Mouse (Mus musculus): Measurements from ENCODE around the gene Adh4. TPM values are rescaled to one million over a fixed set of nuclear protein-coding genes. Genes with fewer than 3 reads are reported as not detected.

Gene Adh4
- polyA plus RNA-seq (2017; shearing (Covaris generic)) = 1.0 TPM

DNA sequence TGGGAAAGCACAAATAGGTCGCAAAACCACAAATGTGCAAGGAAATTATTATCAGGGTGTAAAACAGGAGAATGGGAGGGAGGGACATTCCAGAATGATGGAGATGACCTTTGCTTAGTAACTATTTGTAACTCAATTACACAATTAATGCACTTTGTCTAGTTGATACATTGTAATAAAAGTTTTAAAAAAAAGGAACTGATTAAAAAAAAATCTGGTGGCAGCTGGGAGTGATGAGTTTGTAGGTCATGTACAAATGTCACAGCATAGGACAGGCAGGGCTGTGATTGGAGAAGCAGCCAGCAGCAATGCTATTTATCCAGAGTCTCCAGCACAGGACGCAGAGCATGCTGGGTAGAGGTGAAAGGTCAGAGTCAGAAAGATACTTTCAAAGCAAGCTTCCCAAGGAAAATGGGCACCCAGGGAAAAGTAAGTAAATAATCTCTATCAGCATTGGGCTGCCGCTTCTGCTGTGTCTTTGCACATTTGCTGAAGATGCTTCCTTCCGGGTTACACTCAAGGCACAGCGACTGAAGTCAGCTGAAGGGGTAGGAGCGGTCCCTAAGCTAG, at the start of gene Adh4:
Gene Adh4 (plus strand): TSS at position 346 of the 570 bp plus-strand sequence.

DNA sequence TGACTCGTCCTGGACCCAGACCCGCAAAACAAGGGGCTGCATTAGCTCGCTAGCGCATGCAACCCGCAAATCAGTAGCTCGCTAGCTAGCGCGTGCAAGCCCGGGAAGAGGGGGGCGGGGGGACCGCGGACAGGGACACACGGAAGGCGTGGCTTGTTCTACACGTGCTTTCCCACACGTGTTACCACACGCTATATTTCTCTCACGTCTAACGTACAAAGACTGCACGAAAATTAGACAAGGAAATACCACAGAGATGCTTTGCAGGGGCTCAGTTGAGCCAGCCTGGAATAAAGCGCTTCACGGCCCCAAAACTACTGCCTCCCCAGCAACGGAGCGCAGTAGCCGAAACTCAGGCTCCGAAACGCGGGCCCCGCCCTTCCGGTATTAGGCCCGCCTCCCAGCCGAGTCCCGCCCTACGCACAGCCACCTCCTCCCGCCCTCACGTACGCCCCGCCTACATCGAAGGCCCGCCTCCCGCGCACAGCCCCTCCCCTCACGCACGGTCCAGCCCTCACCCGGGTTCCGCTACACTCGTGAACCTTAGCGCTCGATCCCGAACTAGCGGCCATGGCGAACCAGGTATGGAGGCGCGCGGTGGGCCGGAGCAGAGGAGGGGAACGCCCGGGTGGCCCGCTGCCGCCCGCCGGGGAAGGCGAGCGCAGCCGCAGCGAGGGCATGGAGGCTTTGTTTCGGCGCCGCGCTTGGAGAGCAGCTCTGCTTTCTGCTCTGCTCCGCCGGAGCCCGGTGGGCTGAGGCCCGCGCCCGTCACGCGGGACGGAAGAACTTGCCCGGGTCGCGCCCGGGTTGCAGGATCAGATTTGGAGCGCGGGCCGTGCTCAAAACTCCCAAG, 27.6 kb downstream of the Adh4 start, which contains the start of gene Adh5:
Gene Adh5 (plus strand): TSS at position 482 of the 853 bp plus-strand sequence.

Other genes starting within 250 kb of the Adh4 start
- not detected for gene 4930579F01Rik, start 221.6 kb upstream of the Adh4 start, polyA plus RNA-seq (2017; shearing (Covaris generic))
- not detected for gene Adh7, start 197.7 kb upstream of the Adh4 start, polyA plus RNA-seq (2017; shearing (Covaris generic))
- 2.4 TPM for gene Adh1, start 154.5 kb upstream of the Adh4 start, polyA plus RNA-seq (2017; shearing (Covaris generic))
- gene Adh6a, start 102.2 kb upstream of the Adh4 start, polyA plus RNA-seq (2017; shearing (Covaris generic)) = not detected
- not detected for gene Adh6b, start 73.7 kb upstream of the Adh4 start, polyA plus RNA-seq (2017; shearing (Covaris generic))
- 122 TPM for gene Adh5, start 27.6 kb downstream of the Adh4 start, polyA plus RNA-seq (2017; shearing (Covaris generic))
- 39.0 TPM for gene Metap1, start 74.0 kb downstream of the Adh4 start, polyA plus RNA-seq (2017; shearing (Covaris generic))
- gene Eif4e, start 110.7 kb downstream of the Adh4 start, polyA plus RNA-seq (2017; shearing (Covaris generic)) = 236 TPM

Data from effector memory CD4-positive, alpha-beta T cell, adult 5 months (primary cell).